Mouse (Mus musculus) spleen, adult 2 months (tissue): Measurements from ENCODE around the gene Slc2a6. TPM values are rescaled to one million over a fixed set of nuclear protein-coding genes. Genes with fewer than 3 reads are reported as not detected.
A peak's percentile ranks its signal among the peaks of the same experiment; 100 is the strongest.

Experiments used
- DNase-seq, 2 experiments: peaks; one replicate each; pipeline versions ENCODE4 v3.0.0 to v3.0.0-alpha.2; 2012 to 2021; ENCODE audit warnings: low spot score in 2 of 2, low read depth in 1 of 2
- H3K27ac ChIP-seq: fragments of 200-500 bp; 2 replicates; pipeline ENCODE4 v1.5.1; 2012; ENCODE audit warnings: low read length, inconsistent platforms; ENCODE audit not compliant: insufficient read depth
- H3K27me3 ChIP-seq: fragments of 200-500 bp; 2 replicates; pipeline ENCODE4 v1.6.1; 2012; ENCODE audit warnings: mild to moderate bottlenecking, moderate library complexity, low read length, inconsistent platforms; ENCODE audit not compliant: control insufficient read depth, insufficient read depth
- H3K36me3 ChIP-seq: fragments of 200-500 bp; 2 replicates; pipeline ENCODE4 v1.6.1; 2012; ENCODE audit warnings: mild to moderate bottlenecking, low read length, inconsistent platforms; ENCODE audit not compliant: control insufficient read depth, insufficient read depth
- H3K4me1 ChIP-seq: fragments of 200-500 bp; 2 replicates; pipeline ENCODE4 v1.6.1; 2011; ENCODE audit warnings: inconsistent platforms; ENCODE audit not compliant: control insufficient read depth, insufficient read depth, insufficient read length
- H3K4me3 ChIP-seq: fragments of 200-500 bp; 2 replicates; pipeline ENCODE4 v1.5.1; 2011; ENCODE audit warnings: mild to moderate bottlenecking, inconsistent platforms; ENCODE audit not compliant: insufficient read depth, insufficient read length; ENCODE audit errors: extremely low read depth
- CTCF ChIP-seq: fragments of 200-500 bp; IDR thresholded peaks from 2 replicates; pipeline ENCODE4 v1.5.1; 2011; ENCODE audit warnings: mild to moderate bottlenecking, inconsistent platforms; ENCODE audit not compliant: insufficient read depth, insufficient read length, insufficient replicate concordance; ENCODE audit errors: extremely low read depth
- POLR2A ChIP-seq: fragments of 200-500 bp; IDR thresholded peaks from 2 replicates; pipeline ENCODE4 v1.6.1; 2011; ENCODE audit warnings: low read depth, low read length, inconsistent platforms
- WGBS: fragments of 180-500 bp; shearing (Covaris S2); methylation state at CpG from one replicate; pipeline ENCODE4 v1.1.7; 2018; 5-methylcytosine and 5-hydroxymethylcytosine counted together
- polyA plus RNA-seq: library from polyadenylated mRNA; depleted of rRNA; stranded (reverse); fragments of >200 nt; gene quantifications from 2 replicates; pipeline ENCODE4 v1.2.3, GENCODE M21; 2012; rRNA removed

Gene Slc2a6
- 18.9 and 27.5 TPM in 2 replicates for polyA plus RNA-seq

GRCm38 (mm10) chr2:27027618-27028436 lies at the start of gene Slc2a6:
Gene Slc2a6, minus strand, starts transcription at chr2:27027998.
- TF ChIP-seq CTCF (no peak), POLR2A (no peak)
- H3K27me3 ChIP-seq = no peaks in the 10 kb centered on the region
- peak within 1 kb of the TSS; percentile 84 for H3K27ac ChIP-seq
- H3K4me1 ChIP-seq = peaks cover 26% of the 10 kb centered on the region
- WGBS = 5% methylated on average over 38 of the region's 38 CpGs
- H3K4me3 ChIP-seq = peak within 1 kb of the TSS; percentile 55
- peak; percentile 67 to 90 for DNase-seq
- H3K36me3 ChIP-seq = no peaks in the 10 kb centered on the region

GRCm38 (mm10) chr2:27075485-27075884 lies 47.7 kb upstream of the Slc2a6 start:
- Histone ChIP-seq H3K4me1 (peaks cover 14% of the 10 kb centered on the region; the same call in 1 of the 2 replicates), H3K36me3 (no peaks in the 10 kb centered on the region), H3K27ac (no peak overlapping the region), H3K4me3 (no peak overlapping the region), H3K27me3 (no peaks in the 10 kb centered on the region)
- peak; percentile 12 to 37 for DNase-seq
- 73% methylated on average over 3 of the region's 3 CpGs for WGBS
- peak; percentile 43; the same call in 1 of the 2 replicates for TF ChIP-seq CTCF
- no peak for TF ChIP-seq POLR2A

GRCm38 (mm10) chr2:27074804-27075203 lies 47.0 kb upstream of the Slc2a6 start:
- Histone ChIP-seq H3K4me3 (no peak overlapping the region), H3K27me3 (no peaks in the 10 kb centered on the region), H3K36me3 (no peaks in the 10 kb centered on the region), H3K4me1 (peaks cover 14% of the 10 kb centered on the region; the same call in 1 of the 2 replicates), H3K27ac (no peak overlapping the region)
- no peak for DNase-seq
- WGBS = 97% methylated on average over 4 of the region's 4 CpGs
- TF ChIP-seq CTCF (no peak), POLR2A (no peak)

GRCm38 (mm10) chr2:27073407-27073806 lies 45.6 kb upstream of the Slc2a6 start:
- DNase-seq = no peak
- H3K27me3 ChIP-seq = no peaks in the 10 kb centered on the region
- WGBS = 85% methylated on average over 4 of the region's 4 CpGs

GRCm38 (mm10) chr2:27071978-27072377 lies 44.2 kb upstream of the Slc2a6 start, which contains the start of gene Mymk:
Gene Mymk, minus strand, starts transcription at chr2:27072179.
- no peak for DNase-seq
- Histone ChIP-seq H3K27me3 (no peaks in the 10 kb centered on the region), H3K4me3 (no peak within 1 kb of the TSS), H3K27ac (no peak within 1 kb of the TSS), H3K4me1 (no peaks in the 10 kb centered on the region), H3K36me3 (no peaks in the 10 kb centered on the region)
- WGBS = 71% methylated on average over 2 of the region's 2 CpGs
- TF ChIP-seq CTCF (no peak), POLR2A (no peak)

More at GRCm38 (mm10) chr2:27073407-27073806, 45.6 kb upstream of the Slc2a6 start:
- Histone ChIP-seq H3K36me3 (no peaks in the 10 kb centered on the region), H3K27ac (no peak overlapping the region), H3K4me1 (peaks cover 3% of the 10 kb centered on the region; the same call in 1 of the 2 replicates), H3K4me3 (no peak overlapping the region)
- TF ChIP-seq CTCF (no peak), POLR2A (no peak)

GRCm38 (mm10) chr2:27071137-27071536 lies 43.3 kb upstream of the Slc2a6 start:
- DNase-seq = peak in 1 of 2 experiments; percentile 23
- Histone ChIP-seq H3K27ac (no peak overlapping the region), H3K36me3 (no peaks in the 10 kb centered on the region), H3K4me3 (no peak overlapping the region), H3K27me3 (no peaks in the 10 kb centered on the region), H3K4me1 (no peaks in the 10 kb centered on the region)
- TF ChIP-seq POLR2A = no peak
- TF ChIP-seq CTCF = no peak
- WGBS = 22% methylated on average over 4 of the region's 4 CpGs
